Mouse (Mus musculus) telencephalon, adult 2 months (tissue): ENCODE results near the gene Adam15.

Experiments used
- DNase-seq: peaks from one replicate; pipeline ENCODE4 v3.0.0-alpha.2; 2011; ENCODE audit warnings: low read depth, low spot score

Gene Adam15

GRCm38 (mm10) chr3:89349869-89350501 lies at the start of gene Adam15:
Adam15 (minus strand) TSS chr3:89349996.
- peak; percentile 67 for DNase-seq

GRCm38 (mm10) chr3:89396654-89397005 lies 46.8 kb upstream of the Adam15 start:
- no peak for DNase-seq

- DNase-seq: no peak
These were observed 46.2 kb upstream of the Adam15 start for GRCm38 (mm10) chr3:89395806-89396653.

GRCm38 (mm10) chr3:89395419-89395805 lies 45.6 kb upstream of the Adam15 start:
- DNase-seq: no peak

GRCm38 (mm10) chr3:89394894-89395256 lies 45.1 kb upstream of the Adam15 start:
- DNase-seq: no peak

- DNase-seq: no peak
These were observed 44.5 kb upstream of the Adam15 start, which contains the start of gene Zbtb7b for GRCm38 (mm10) chr3:89394006-89394893. Zbtb7b (minus strand) TSS chr3:89394776.

- DNase-seq: peak; percentile 92
These were observed 43.8 kb upstream of the Adam15 start for GRCm38 (mm10) chr3:89393605-89394004.

GRCm38 (mm10) chr3:89392871-89393311 lies 43.1 kb upstream of the Adam15 start:
- DNase-seq: no peak

GRCm38 (mm10) chr3:89391663-89392511 lies 42.1 kb upstream of the Adam15 start:
- no peak for DNase-seq

GRCm38 (mm10) chr3:89390699-89391662 lies 41.2 kb upstream of the Adam15 start:
- no peak for DNase-seq

GRCm38 (mm10) chr3:89390111-89390515 lies 40.3 kb upstream of the Adam15 start:
- DNase-seq: no peak

GRCm38 (mm10) chr3:89388901-89389740 lies 39.3 kb upstream of the Adam15 start:
- no peak for DNase-seq

- DNase-seq: no peak
These were observed 38.5 kb upstream of the Adam15 start for GRCm38 (mm10) chr3:89388134-89388881.

- no peak for DNase-seq
These were observed 37.8 kb upstream of the Adam15 start for GRCm38 (mm10) chr3:89387632-89388031.

- DNase-seq: no peak
These were observed 36.9 kb upstream of the Adam15 start for GRCm38 (mm10) chr3:89386438-89387420.

GRCm38 (mm10) chr3:89385451-89385850 lies 35.7 kb upstream of the Adam15 start:
- no peak for DNase-seq
